Mouse (Mus musculus) forebrain, embryonic 13.5 days (tissue): Measurements from ENCODE around the gene Tnni3k. TPM values are rescaled to one million over a fixed set of nuclear protein-coding genes. Genes with fewer than 3 reads are reported as not detected.
A peak's percentile ranks its signal among the peaks of the same experiment; 100 is the strongest.
"Not testable (repeated sequence)": the region's sequence is repeated elsewhere in the genome, so short reads cannot be mapped to it uniquely, and the experiment has no call there.

Experiments
- ATAC-seq: fragments of 200-750 bp; cut with Nextera tagmentation; 2 replicates; pipeline ENCODE4 v1.8.0; 2017
- H3K27ac ChIP-seq: fragments of 300-500 bp; sonication (generic); 2 replicates; pipeline ENCODE4 v1.5.1; 2015; ENCODE audit warnings: inconsistent platforms, mild to moderate bottlenecking, moderate library complexity
- H3K27me3 ChIP-seq: fragments of 300-500 bp; sonication (generic); 2 replicates; pipeline ENCODE4 v1.6.1; 2015; ENCODE audit warnings: mild to moderate bottlenecking, inconsistent platforms
- H3K36me3 ChIP-seq: fragments of 300-500 bp; sonication (generic); 2 replicates; pipeline ENCODE4 v1.6.1; 2015; ENCODE audit warnings: mild to moderate bottlenecking, inconsistent platforms; ENCODE audit not compliant: poor library complexity, severe bottlenecking
- H3K4me1 ChIP-seq: fragments of 300-500 bp; sonication (generic); 2 replicates; pipeline ENCODE4 v1.6.1; 2015; ENCODE audit warnings: inconsistent platforms
- H3K4me2 ChIP-seq: fragments of 300-500 bp; sonication (generic); 2 replicates; pipeline ENCODE4 v1.6.1; 2015; ENCODE audit warnings: inconsistent platforms, mild to moderate bottlenecking, moderate library complexity
- H3K4me3 ChIP-seq: fragments of 300-500 bp; sonication (generic); 2 replicates; pipeline ENCODE4 v1.5.1; 2015; ENCODE audit warnings: mild to moderate bottlenecking, inconsistent platforms
- H3K9ac ChIP-seq: fragments of 300-500 bp; sonication (generic); 2 replicates; pipeline ENCODE4 v1.6.1; 2015; ENCODE audit warnings: mild to moderate bottlenecking, inconsistent platforms
- H3K9me3 ChIP-seq: fragments of 300-500 bp; sonication (generic); replicated peaks from 2 replicates; pipeline ENCODE4 v1.6.1; 2016; ENCODE audit warnings: inconsistent platforms
- WGBS: fragments of 180-500 bp; shearing (Covaris S2); methylation state at CpG from one replicate; pipeline ENCODE4 v1.1.7; 2015; 5-methylcytosine and 5-hydroxymethylcytosine counted together
- polyA plus RNA-seq: library from polyadenylated mRNA; unstranded; fragments of >200 nt; fragmentation: Nextera tagmentation; extraction: Ambion mirVana; gene quantifications from 2 replicates; pipeline ENCODE4 v1.2.1, GENCODE M21; 2015

Tnni3k gene
- polyA plus RNA-seq, 1 experiment from 2014 or later, result not detected

DNA sequence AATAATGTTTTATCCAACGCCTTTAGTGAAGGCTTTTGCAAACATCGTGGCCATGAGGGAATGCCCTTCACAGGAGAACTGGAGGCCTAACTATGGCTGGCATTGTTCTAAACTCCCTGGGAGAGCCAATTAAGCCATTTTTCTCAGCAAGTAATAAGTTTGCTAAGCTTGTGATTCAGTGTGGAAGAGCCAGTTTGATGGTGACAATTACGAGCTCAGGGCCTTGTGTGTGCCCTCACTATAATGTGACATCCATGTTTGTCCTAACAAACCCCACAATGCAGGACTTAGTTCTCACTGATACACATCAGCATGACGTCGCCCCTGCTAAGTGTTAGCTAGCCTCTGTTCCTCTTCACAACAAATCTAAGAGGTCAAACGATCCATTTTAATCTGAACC, 193.3 kb downstream of the Tnni3k start:
- Histone ChIP-seq H3K4me3 (no peak overlapping the region), H3K36me3 (no peaks in the 10 kb centered on the region), H3K4me2 (no peak overlapping the region), H3K4me1 (no peaks in the 10 kb centered on the region; the same call in 1 of the 2 replicates), H3K9me3 (no peaks in the 10 kb centered on the region), H3K27me3 (no peaks in the 10 kb centered on the region), H3K9ac (no peak overlapping the region), H3K27ac (no peak overlapping the region)
- no peak for ATAC-seq
- 21% methylated on average over 6 of the region's 6 CpGs for WGBS

DNA sequence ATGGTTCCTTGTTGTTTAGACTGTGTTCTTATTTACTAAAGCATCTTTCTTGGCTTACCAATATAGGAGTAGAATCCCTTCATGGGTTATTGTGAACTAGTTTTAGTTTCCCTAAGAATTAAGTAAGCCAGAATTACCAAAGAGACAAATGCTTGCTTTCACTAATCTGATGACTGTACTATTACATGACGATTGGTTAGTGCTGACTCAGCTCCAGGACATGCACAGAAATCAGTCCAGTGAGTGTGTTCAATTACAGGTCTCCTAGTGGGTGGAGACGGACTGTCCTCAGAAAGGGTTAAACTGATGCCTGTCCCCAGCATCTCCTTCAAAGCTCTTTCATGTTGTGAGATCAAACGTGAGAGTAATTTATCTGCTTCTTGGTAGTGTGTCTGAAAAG, 195.5 kb downstream of the Tnni3k start:
- H3K27ac ChIP-seq, result no peak overlapping the region
- ATAC-seq, result no peak
- no peaks in the 10 kb centered on the region; the same call in 1 of the 2 replicates for H3K4me1 ChIP-seq
- H3K9me3 ChIP-seq, result no peaks in the 10 kb centered on the region
- no peaks in the 10 kb centered on the region for H3K36me3 ChIP-seq
- no peak overlapping the region for H3K9ac ChIP-seq
- H3K4me3 ChIP-seq, result no peak overlapping the region
- H3K27me3 ChIP-seq, result no peaks in the 10 kb centered on the region
- H3K4me2 ChIP-seq, result no peak overlapping the region
- WGBS, result 48% methylated on average over 3 of the region's 3 CpGs

GRCm38 (mm10) chr3:154853257-154853656, 201.9 kb downstream of the Tnni3k start:
- H3K27me3 ChIP-seq, result no peaks in the 10 kb centered on the region

DNA sequence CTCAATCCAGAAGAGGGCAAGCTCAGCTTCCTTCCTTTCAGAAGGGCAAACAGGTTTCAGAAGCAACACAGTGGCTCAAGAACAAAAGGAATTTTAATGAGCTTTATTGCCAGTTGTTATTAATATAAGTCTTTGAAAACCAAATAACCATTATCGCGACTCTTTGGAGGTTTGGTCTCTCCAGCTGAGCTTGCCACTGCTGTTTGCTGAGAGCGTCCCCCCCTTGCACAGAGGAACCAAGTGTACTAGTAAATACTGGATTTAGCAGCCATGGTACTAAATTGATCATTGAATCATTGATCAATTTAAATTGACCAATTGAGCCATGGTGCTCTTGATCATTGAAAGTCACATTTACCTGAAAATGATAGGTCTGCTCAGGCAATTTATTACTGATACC, 202.9 kb downstream of the Tnni3k start:
- Histone ChIP-seq H3K4me2 (no peak overlapping the region), H3K9me3 (no peaks in the 10 kb centered on the region), H3K4me1 (peaks cover 7% of the 10 kb centered on the region), H3K27ac (no peak overlapping the region), H3K4me3 (no peak overlapping the region), H3K27me3 (no peaks in the 10 kb centered on the region), H3K9ac (no peak overlapping the region), H3K36me3 (no peaks in the 10 kb centered on the region)
- 0 out of 2 replicates have a peak, but pooled peaks have one; percentile 33 for ATAC-seq
- WGBS, result 38% methylated on average over 3 of the region's 3 CpGs

More at GRCm38 (mm10) chr3:154853257-154853656, 201.9 kb downstream of the Tnni3k start:
- H3K4me1 ChIP-seq, result peaks cover 7% of the 10 kb centered on the region
- H3K4me3 ChIP-seq, result no peak overlapping the region
- no peaks in the 10 kb centered on the region for H3K36me3 ChIP-seq
- H3K27ac ChIP-seq, result no peak overlapping the region; the same call in 1 of the 2 replicates
- WGBS, result 18% methylated on average over 6 of the region's 6 CpGs
- peak; percentile 42 for ATAC-seq
- H3K9ac ChIP-seq, result no peak overlapping the region
- H3K4me2 ChIP-seq, result peak overlapping the region; percentile 20; the same call in 1 of the 2 replicates
- no peaks in the 10 kb centered on the region for H3K9me3 ChIP-seq

- no peak overlapping the region for H3K4me3 ChIP-seq
- no peak overlapping the region for H3K9ac ChIP-seq
- 90% methylated on average over 7 of the region's 7 CpGs for WGBS
- no peak overlapping the region for H3K4me2 ChIP-seq
- H3K4me1 ChIP-seq, result no peaks in the 10 kb centered on the region
- H3K9me3 ChIP-seq, result no peaks in the 10 kb centered on the region
- no peaks in the 10 kb centered on the region for H3K36me3 ChIP-seq
- ATAC-seq, result no peak
- no peaks in the 10 kb centered on the region for H3K27me3 ChIP-seq
- no peak overlapping the region for H3K27ac ChIP-seq
Measured at GRCm38 (mm10) chr3:154842247-154842646, 213.0 kb downstream of the Tnni3k start.

DNA sequence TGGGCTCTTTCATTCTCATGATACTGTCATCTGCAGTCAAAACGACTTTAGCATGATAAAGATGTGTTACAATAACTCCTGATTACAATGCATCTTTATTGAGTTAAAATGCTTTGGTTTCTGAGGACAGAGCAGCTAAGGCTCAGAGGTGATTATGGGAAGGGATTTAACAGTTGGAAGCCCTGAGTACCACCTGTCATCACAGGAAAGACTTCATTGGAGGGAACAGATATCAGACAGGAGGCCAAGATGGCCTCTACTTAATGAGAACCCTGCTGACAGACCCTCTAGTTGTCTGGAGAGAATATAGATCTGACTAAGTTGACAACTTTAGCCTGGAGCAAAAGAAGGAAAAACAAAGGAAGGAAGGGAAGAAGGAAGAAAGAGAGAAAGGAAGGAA, 214.1 kb downstream of the Tnni3k start:
- H3K36me3 ChIP-seq, result no peaks in the 10 kb centered on the region
- no peaks in the 10 kb centered on the region for H3K27me3 ChIP-seq
- no peak overlapping the region for H3K4me3 ChIP-seq
- H3K27ac ChIP-seq, result no peak overlapping the region
- H3K4me1 ChIP-seq, result no peaks in the 10 kb centered on the region
- WGBS, result 21% methylated on average over 1 of the region's 1 CpGs
- H3K9me3 ChIP-seq, result no peaks in the 10 kb centered on the region
- ATAC-seq, result no peak
- H3K9ac ChIP-seq, result no peak overlapping the region
- H3K4me2 ChIP-seq, result no peak overlapping the region

DNA sequence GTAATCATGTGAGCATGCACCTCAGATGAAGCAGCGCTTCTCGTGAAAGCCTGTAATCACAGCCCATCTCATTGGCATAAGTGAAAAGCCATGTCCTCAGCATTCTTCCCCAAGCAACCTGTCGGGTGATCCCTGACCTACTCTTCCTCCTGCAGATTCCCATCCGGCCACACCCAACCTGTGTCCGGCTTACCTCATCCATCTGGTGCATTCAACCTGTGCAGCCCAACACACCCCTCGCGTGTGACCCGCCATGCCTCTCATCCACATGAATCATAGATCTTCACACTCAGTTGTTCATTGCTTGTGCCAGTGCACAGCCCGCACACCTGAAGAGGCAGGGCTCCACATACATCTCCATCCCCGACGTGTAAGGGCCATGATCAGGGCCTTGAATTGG, 217.3 kb downstream of the Tnni3k start:
- Histone ChIP-seq H3K27me3 (no peaks in the 10 kb centered on the region), H3K9ac (no peak overlapping the region), H3K4me3 (no peak overlapping the region), H3K9me3 (no peaks in the 10 kb centered on the region), H3K4me2 (no peak overlapping the region), H3K36me3 (no peaks in the 10 kb centered on the region), H3K27ac (no peak overlapping the region), H3K4me1 (peaks cover 4% of the 10 kb centered on the region; the same call in 1 of the 2 replicates)
- 96% methylated on average over 11 of the region's 11 CpGs for WGBS
- peak; percentile 43; the same call in 1 of the 2 replicates for ATAC-seq

GRCm38 (mm10) chr3:154836137-154836536, 219.1 kb downstream of the Tnni3k start:
- H3K36me3 ChIP-seq, result no peaks in the 10 kb centered on the region
- H3K27ac ChIP-seq, result no peak overlapping the region
- H3K4me3 ChIP-seq, result no peak overlapping the region
- 79% methylated on average over 3 of the region's 3 CpGs for WGBS
- H3K9me3 ChIP-seq, result no peaks in the 10 kb centered on the region
- ATAC-seq, result no peak
- H3K4me2 ChIP-seq, result no peak overlapping the region
- H3K9ac ChIP-seq, result no peak overlapping the region
- peaks cover 4% of the 10 kb centered on the region; the same call in 1 of the 2 replicates for H3K4me1 ChIP-seq
- no peaks in the 10 kb centered on the region for H3K27me3 ChIP-seq

GRCm38 (mm10) chr3:154834373-154834772, 220.8 kb downstream of the Tnni3k start:
- H3K4me3 ChIP-seq, result no peak overlapping the region
- 74% methylated on average over 9 of the region's 9 CpGs for WGBS
- H3K4me2 ChIP-seq, result no peak overlapping the region
- ATAC-seq, result no peak
- H3K36me3 ChIP-seq, result no peaks in the 10 kb centered on the region
- H3K4me1 ChIP-seq, result peaks cover 4% of the 10 kb centered on the region; the same call in 1 of the 2 replicates
- H3K27me3 ChIP-seq, result no peaks in the 10 kb centered on the region
- no peak overlapping the region for H3K27ac ChIP-seq
- H3K9me3 ChIP-seq, result no peaks in the 10 kb centered on the region
- H3K9ac ChIP-seq, result no peak overlapping the region

- ATAC-seq, result no peak
- Histone ChIP-seq H3K27ac (no peak overlapping the region), H3K4me2 (no peak overlapping the region), H3K4me3 (no peak overlapping the region), H3K27me3 (no peaks in the 10 kb centered on the region), H3K9me3 (no peaks in the 10 kb centered on the region), H3K9ac (no peak overlapping the region), H3K4me1 (no peaks in the 10 kb centered on the region), H3K36me3 (no peaks in the 10 kb centered on the region)
- 68% methylated on average over 3 of the region's 3 CpGs for WGBS
Measured at GRCm38 (mm10) chr3:154825739-154826138, 229.5 kb downstream of the Tnni3k start.

DNA sequence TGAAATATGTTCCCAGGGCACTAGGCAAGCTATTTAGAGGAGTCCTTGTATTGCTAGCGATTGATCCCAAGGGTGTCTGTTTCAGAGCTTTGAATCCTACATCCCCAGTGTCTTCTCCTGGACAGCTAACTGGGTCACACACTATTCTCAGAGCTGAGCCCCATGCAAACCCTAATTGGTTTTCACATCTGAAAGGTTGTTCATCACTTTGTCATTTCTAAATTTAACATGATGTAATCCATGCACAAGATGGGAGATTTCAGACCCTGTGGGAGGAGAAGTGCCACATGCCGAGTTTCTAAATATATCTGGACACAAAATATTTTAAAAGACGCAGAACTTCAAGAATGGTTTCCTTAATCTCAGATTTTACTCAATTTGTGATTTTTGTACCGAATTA, 230.5 kb downstream of the Tnni3k start:
- H3K36me3 ChIP-seq, result no peaks in the 10 kb centered on the region
- H3K27me3 ChIP-seq, result no peaks in the 10 kb centered on the region
- no peak overlapping the region for H3K4me3 ChIP-seq
- H3K9me3 ChIP-seq, result no peaks in the 10 kb centered on the region
- H3K27ac ChIP-seq, result no peak overlapping the region
- H3K4me2 ChIP-seq, result no peak overlapping the region
- no peak for ATAC-seq
- H3K9ac ChIP-seq, result no peak overlapping the region
- no peaks in the 10 kb centered on the region for H3K4me1 ChIP-seq
- WGBS, result 94% methylated on average over 4 of the region's 4 CpGs

- 18% methylated on average over 5 of the region's 5 CpGs for WGBS
- not testable (repeated sequence) for H3K4me2 ChIP-seq, H3K36me3 ChIP-seq, H3K4me3 ChIP-seq, H3K9me3 ChIP-seq, H3K9ac ChIP-seq, H3K27ac ChIP-seq, H3K27me3 ChIP-seq, ATAC-seq
- H3K4me1 ChIP-seq, result peaks cover 36% of the 10 kb centered on the region
Measured at GRCm38 (mm10) chr3:154819684-154820083, 235.5 kb downstream of the Tnni3k start.

DNA sequence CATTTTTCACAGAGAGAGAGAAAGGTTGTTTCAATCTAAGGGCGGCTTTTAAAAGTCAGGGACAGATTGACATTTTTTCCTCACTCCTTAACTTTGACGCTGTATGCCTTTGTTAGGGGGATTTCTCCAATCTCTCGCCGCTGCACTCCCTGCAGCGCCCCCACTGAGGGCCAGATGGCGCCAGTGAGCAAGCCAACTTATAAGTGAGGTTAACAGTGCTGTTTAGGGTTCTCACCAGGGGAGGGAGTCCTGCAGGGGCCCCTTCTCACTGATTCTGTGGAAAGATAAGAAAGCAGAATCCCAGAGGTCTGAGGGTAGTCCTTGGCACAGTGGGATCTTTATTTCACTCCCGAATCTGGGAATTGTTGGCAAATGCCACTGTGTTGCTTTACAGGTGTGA, 237.5 kb downstream of the Tnni3k start:
- no peaks in the 10 kb centered on the region for H3K27me3 ChIP-seq
- H3K27ac ChIP-seq, result peak overlapping the region; percentile 78
- no peaks in the 10 kb centered on the region for H3K36me3 ChIP-seq
- H3K4me1 ChIP-seq, result peaks cover 36% of the 10 kb centered on the region
- peak; percentile 48 for ATAC-seq
- H3K4me2 ChIP-seq, result peak overlapping the region; percentile 53
- H3K9me3 ChIP-seq, result no peaks in the 10 kb centered on the region
- WGBS, result 5% methylated on average over 7 of the region's 7 CpGs
- H3K9ac ChIP-seq, result peak overlapping the region; percentile 45; the same call in 1 of the 2 replicates
- H3K4me3 ChIP-seq, result peak overlapping the region; percentile 28
